Mouse (Mus musculus) spleen, adult 2 months (tissue): ENCODE results near the gene Polr2i. TPM values are rescaled to one million over a fixed set of nuclear protein-coding genes. Genes with fewer than 3 reads are reported as not detected.

Experiments
- DNase-seq, 2 experiments: peaks; one replicate each; pipeline versions ENCODE4 v3.0.0 to v3.0.0-alpha.2; 2012 to 2021; ENCODE audit warnings: low spot score in 2 of 2, low read depth in 1 of 2
- H3K27ac ChIP-seq: fragments of 200-500 bp; 2 replicates; pipeline ENCODE4 v1.5.1; 2012; ENCODE audit warnings: low read length, inconsistent platforms; ENCODE audit not compliant: insufficient read depth
- H3K27me3 ChIP-seq: fragments of 200-500 bp; 2 replicates; pipeline ENCODE4 v1.6.1; 2012; ENCODE audit warnings: mild to moderate bottlenecking, moderate library complexity, low read length, inconsistent platforms; ENCODE audit not compliant: control insufficient read depth, insufficient read depth
- H3K36me3 ChIP-seq: fragments of 200-500 bp; 2 replicates; pipeline ENCODE4 v1.6.1; 2012; ENCODE audit warnings: mild to moderate bottlenecking, low read length, inconsistent platforms; ENCODE audit not compliant: control insufficient read depth, insufficient read depth
- H3K4me1 ChIP-seq: fragments of 200-500 bp; 2 replicates; pipeline ENCODE4 v1.6.1; 2011; ENCODE audit warnings: inconsistent platforms; ENCODE audit not compliant: control insufficient read depth, insufficient read depth, insufficient read length
- H3K4me3 ChIP-seq: fragments of 200-500 bp; 2 replicates; pipeline ENCODE4 v1.5.1; 2011; ENCODE audit warnings: mild to moderate bottlenecking, inconsistent platforms; ENCODE audit not compliant: insufficient read depth, insufficient read length; ENCODE audit errors: extremely low read depth
- CTCF ChIP-seq: fragments of 200-500 bp; IDR thresholded peaks from 2 replicates; pipeline ENCODE4 v1.5.1; 2011; ENCODE audit warnings: mild to moderate bottlenecking, inconsistent platforms; ENCODE audit not compliant: insufficient read depth, insufficient read length, insufficient replicate concordance; ENCODE audit errors: extremely low read depth
- POLR2A ChIP-seq: fragments of 200-500 bp; IDR thresholded peaks from 2 replicates; pipeline ENCODE4 v1.6.1; 2011; ENCODE audit warnings: low read depth, low read length, inconsistent platforms
- WGBS: fragments of 180-500 bp; shearing (Covaris S2); methylation state at CpG from one replicate; pipeline ENCODE4 v1.1.7; 2018; 5-methylcytosine and 5-hydroxymethylcytosine counted together
- polyA plus RNA-seq: library from polyadenylated mRNA; depleted of rRNA; stranded (reverse); fragments of >200 nt; gene quantifications from 2 replicates; pipeline ENCODE4 v1.2.3, GENCODE M21; 2012

The Polr2i gene
- polyA plus RNA-seq, 1 experiment: 51.5 TPM

- Histone ChIP-seq H3K27ac (no peak overlapping the region), H3K4me3 (no peak overlapping the region), H3K36me3 (peaks cover 24% of the 10 kb centered on the region), H3K27me3 (no peaks in the 10 kb centered on the region), H3K4me1 (no peaks in the 10 kb centered on the region; the same call in 1 of the 2 replicates)
- 94% methylated on average over 12 of the region's 12 CpGs for WGBS
- no peak for DNase-seq
- TF ChIP-seq CTCF: no peak
- TF ChIP-seq POLR2A: no peak
Observed at GRCm38 (mm10) chr7:30192088-30192487, 39.7 kb upstream of the Polr2i start.

GRCm38 (mm10) chr7:30193013-30193412 lies 38.7 kb upstream of the Polr2i start:
- peaks cover 16% of the 10 kb centered on the region for H3K36me3 ChIP-seq
- H3K4me3 ChIP-seq: no peak overlapping the region
- no peak overlapping the region; the same call in 1 of the 2 replicates for H3K27ac ChIP-seq
- TF ChIP-seq CTCF (no peak), POLR2A (no peak)
- H3K4me1 ChIP-seq: no peaks in the 10 kb centered on the region; the same call in 1 of the 2 replicates
- no peaks in the 10 kb centered on the region for H3K27me3 ChIP-seq
- WGBS: 79% methylated on average over 9 of the region's 9 CpGs
- no peak for DNase-seq

GRCm38 (mm10) chr7:30193581-30194100 lies 38.1 kb upstream of the Polr2i start:
- Histone ChIP-seq H3K27me3 (no peaks in the 10 kb centered on the region), H3K4me1 (no peaks in the 10 kb centered on the region; the same call in 1 of the 2 replicates), H3K4me3 (peak overlapping the region; percentile 94), H3K27ac (no peak overlapping the region), H3K36me3 (peaks cover 13% of the 10 kb centered on the region)
- TF ChIP-seq POLR2A: no peak
- no peak for TF ChIP-seq CTCF
- DNase-seq: peak; percentile 42 to 79
- WGBS: 3% methylated on average over 26 of the region's 26 CpGs

- TF ChIP-seq CTCF (no peak), POLR2A (no peak)
- Histone ChIP-seq H3K4me3 (peak overlapping the region; percentile 94), H3K36me3 (peaks cover 10% of the 10 kb centered on the region), H3K27ac (peak overlapping the region; percentile 80), H3K27me3 (no peaks in the 10 kb centered on the region), H3K4me1 (no peaks in the 10 kb centered on the region; the same call in 1 of the 2 replicates)
- WGBS: under 1% methylated on average over 26 of the region's 26 CpGs
- no peak for DNase-seq
Observed at GRCm38 (mm10) chr7:30194101-30194831, 37.5 kb upstream of the Polr2i start.

- DNase-seq: peak; percentile 84 to 96
- WGBS: under 1% methylated on average over 28 of the region's 28 CpGs
- Histone ChIP-seq H3K4me3 (peak overlapping the region; percentile 94), H3K27me3 (no peaks in the 10 kb centered on the region), H3K4me1 (no peaks in the 10 kb centered on the region; the same call in 1 of the 2 replicates), H3K36me3 (peaks cover 10% of the 10 kb centered on the region), H3K27ac (peak overlapping the region; percentile 80)
- TF ChIP-seq CTCF (no peak), POLR2A (no peak; the same call in none of the 2 replicates)
Observed at GRCm38 (mm10) chr7:30194884-30195283, 36.9 kb upstream of the Polr2i start.

GRCm38 (mm10) chr7:30195461-30195860 lies 36.3 kb upstream of the Polr2i start:
- Histone ChIP-seq H3K4me1 (no peaks in the 10 kb centered on the region; the same call in 1 of the 2 replicates), H3K27me3 (no peaks in the 10 kb centered on the region), H3K36me3 (peaks cover 8% of the 10 kb centered on the region), H3K27ac (no peak overlapping the region), H3K4me3 (no peak overlapping the region)
- 75% methylated on average over 6 of the region's 6 CpGs for WGBS
- TF ChIP-seq CTCF: no peak
- TF ChIP-seq POLR2A: no peak
- DNase-seq: no peak

- TF ChIP-seq CTCF (no peak), POLR2A (no peak)
- Histone ChIP-seq H3K27me3 (no peaks in the 10 kb centered on the region), H3K27ac (no peak overlapping the region), H3K36me3 (peaks cover 7% of the 10 kb centered on the region), H3K4me1 (no peaks in the 10 kb centered on the region; the same call in 1 of the 2 replicates), H3K4me3 (no peak overlapping the region)
- WGBS: 76% methylated on average over 6 of the region's 6 CpGs
- DNase-seq: no peak
Observed at GRCm38 (mm10) chr7:30196171-30196570, 35.6 kb upstream of the Polr2i start.
